Mouse (Mus musculus): Measurements from ENCODE around the gene Akna. TPM values are rescaled to one million over a fixed set of nuclear protein-coding genes. Genes with fewer than 3 reads are reported as not detected.
A peak's percentile ranks its signal among the peaks of the same experiment; 100 is the strongest.

Akna gene
- polyA plus RNA-seq, 1 experiment from 2014 or later, result 10.4 TPM

- 61% methylated on average over 7 of the region's 7 CpGs for WGBS
- Histone ChIP-seq H3K27me3 (no peaks in the 10 kb centered on the region), H3K4me1 (no peaks in the 10 kb centered on the region), H3K4me3 (no peak overlapping the region), H3K9me3 (no peaks in the 10 kb centered on the region), H3K9ac (no peak overlapping the region), H3K27ac (no peak overlapping the region), H3K4me2 (no peak overlapping the region), H3K36me3 (peaks cover 73% of the 10 kb centered on the region)
- no peak for ATAC-seq (ENCODE audit: borderline replicate concordance, extremely low read depth, low FRiP score, low TSS enrichment)
Observed at GRCm38 (mm10) chr4:63377483-63377882, 25.7 kb downstream of the Akna start.

DNA sequence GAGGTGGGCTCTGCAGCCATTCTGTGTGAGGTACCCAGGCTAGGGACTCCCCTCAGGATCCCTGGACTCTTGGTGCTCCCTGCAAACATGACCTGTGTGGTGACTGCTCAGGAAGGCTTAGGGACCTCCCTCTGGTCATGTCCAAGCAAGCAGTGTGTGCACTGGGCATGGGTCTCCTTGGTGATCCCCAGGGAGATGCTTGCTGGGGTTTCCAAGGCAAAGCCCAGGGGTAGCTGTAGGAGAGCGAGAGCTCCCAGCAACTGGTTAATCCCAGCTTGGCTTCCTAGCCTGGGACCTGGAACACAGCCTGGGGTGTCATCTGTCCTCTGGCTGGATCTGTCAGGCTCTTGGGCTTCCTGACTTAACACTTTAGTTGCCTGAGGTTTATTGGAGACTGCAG, 27.8 kb downstream of the Akna start:
- Histone ChIP-seq H3K27ac (no peak overlapping the region), H3K4me2 (no peak overlapping the region), H3K4me1 (no peaks in the 10 kb centered on the region), H3K9ac (no peak overlapping the region), H3K36me3 (peaks cover 65% of the 10 kb centered on the region), H3K4me3 (no peak overlapping the region), H3K27me3 (no peaks in the 10 kb centered on the region), H3K9me3 (no peaks in the 10 kb centered on the region)
- ATAC-seq (ENCODE audit: borderline replicate concordance, extremely low read depth, low FRiP score, low TSS enrichment), result no peak
- WGBS, result 52% methylated on average over 1 of the region's 1 CpGs

GRCm38 (mm10) chr4:63374331-63374730, 28.8 kb downstream of the Akna start:
- Histone ChIP-seq H3K4me2 (no peak overlapping the region), H3K4me3 (no peak overlapping the region), H3K27me3 (no peaks in the 10 kb centered on the region), H3K4me1 (no peaks in the 10 kb centered on the region), H3K27ac (no peak overlapping the region), H3K9ac (no peak overlapping the region), H3K9me3 (no peaks in the 10 kb centered on the region), H3K36me3 (peaks cover 65% of the 10 kb centered on the region)
- ATAC-seq (ENCODE audit: borderline replicate concordance, extremely low read depth, low FRiP score, low TSS enrichment), result peak; percentile 14; the same call in 1 of the 2 replicates
- 75% methylated on average over 12 of the region's 12 CpGs for WGBS

DNA sequence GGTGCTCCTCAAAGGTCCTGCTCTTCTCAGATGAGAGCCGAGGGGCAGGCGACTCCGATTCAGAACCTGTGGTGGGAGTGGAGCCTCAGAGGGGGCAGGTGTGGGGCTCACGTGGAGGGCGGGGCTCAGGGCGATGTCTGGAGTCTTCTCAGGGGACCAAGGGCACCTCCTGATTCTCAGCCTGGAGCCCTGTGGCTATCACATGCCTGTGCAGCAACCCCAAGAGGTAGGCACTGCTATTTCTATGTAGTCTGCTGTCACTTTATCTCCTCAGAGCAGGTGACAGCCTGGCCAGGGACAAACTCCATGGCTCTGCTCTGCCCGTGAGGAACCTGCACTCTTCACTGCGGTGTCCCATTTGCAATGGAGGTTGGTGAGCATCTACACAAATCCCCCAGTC, 29.8 kb downstream of the Akna start:
- Histone ChIP-seq H3K4me3 (no peak overlapping the region), H3K9ac (no peak overlapping the region), H3K4me1 (no peaks in the 10 kb centered on the region), H3K27me3 (no peaks in the 10 kb centered on the region), H3K4me2 (no peak overlapping the region), H3K27ac (no peak overlapping the region), H3K9me3 (no peaks in the 10 kb centered on the region), H3K36me3 (peaks cover 63% of the 10 kb centered on the region)
- WGBS, result 94% methylated on average over 8 of the region's 8 CpGs
- ATAC-seq (ENCODE audit: borderline replicate concordance, extremely low read depth, low FRiP score, low TSS enrichment), result no peak

DNA sequence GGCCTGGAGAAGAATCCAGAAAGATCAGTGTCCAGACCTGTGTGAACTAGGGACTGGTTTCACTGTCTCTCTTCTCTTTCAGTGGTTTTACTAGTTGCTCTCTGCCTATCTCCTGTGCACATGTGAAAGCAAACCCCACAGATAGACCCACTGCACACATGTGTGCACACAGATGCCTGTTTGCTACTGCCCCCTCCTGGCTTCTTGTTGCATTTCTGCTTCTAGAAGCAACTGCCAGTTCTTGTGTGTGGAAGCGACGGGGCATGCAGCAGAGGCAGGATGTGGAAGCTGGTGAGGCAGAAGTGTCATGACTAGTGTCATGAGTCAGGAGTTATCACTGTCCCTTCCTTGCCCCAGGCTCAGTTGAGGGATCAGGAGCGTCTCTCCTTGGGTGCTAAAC, 31.3 kb downstream of the Akna start:
- no peak overlapping the region for H3K4me3 ChIP-seq
- no peak overlapping the region for H3K4me2 ChIP-seq
- no peak overlapping the region for H3K27ac ChIP-seq
- H3K4me1 ChIP-seq, result no peaks in the 10 kb centered on the region
- 42% methylated on average over 3 of the region's 3 CpGs for WGBS
- H3K27me3 ChIP-seq, result no peaks in the 10 kb centered on the region
- H3K36me3 ChIP-seq, result peaks cover 60% of the 10 kb centered on the region
- H3K9me3 ChIP-seq, result no peaks in the 10 kb centered on the region
- ATAC-seq (ENCODE audit: borderline replicate concordance, extremely low read depth, low FRiP score, low TSS enrichment), result no peak
- no peak overlapping the region for H3K9ac ChIP-seq

DNA sequence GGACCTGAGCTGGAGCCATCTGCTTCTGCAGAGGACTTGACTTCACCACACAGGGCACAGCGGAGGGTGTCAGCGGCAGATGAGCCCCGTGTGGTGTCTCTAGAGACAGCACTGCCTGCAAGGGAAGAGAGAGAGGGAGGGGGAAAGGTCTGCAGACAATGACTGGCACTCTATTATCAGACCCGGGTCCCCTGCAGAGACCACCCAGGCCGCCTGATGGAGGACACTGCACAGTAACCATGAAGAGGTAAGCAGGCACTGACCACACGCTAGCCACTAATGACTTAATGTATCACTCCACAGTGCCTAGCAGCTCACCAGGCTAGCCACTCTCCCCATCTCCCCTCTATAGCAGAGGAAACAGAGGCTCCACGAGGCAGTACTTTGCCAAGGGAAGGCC, 32.3 kb downstream of the Akna start:
- Histone ChIP-seq H3K9ac (no peak overlapping the region), H3K4me2 (no peak overlapping the region)
- no peak for ATAC-seq (ENCODE audit: borderline replicate concordance, extremely low read depth, low FRiP score, low TSS enrichment)

GRCm38 (mm10) chr4:63368577-63368976, 34.6 kb downstream of the Akna start:
- Histone ChIP-seq H3K27me3 (no peaks in the 10 kb centered on the region), H3K4me3 (no peak overlapping the region), H3K9me3 (no peaks in the 10 kb centered on the region), H3K4me1 (no peaks in the 10 kb centered on the region), H3K27ac (no peak overlapping the region), H3K36me3 (peaks cover 43% of the 10 kb centered on the region), H3K4me2 (no peak overlapping the region), H3K9ac (no peak overlapping the region)
- WGBS, result 19% methylated on average over 4 of the region's 4 CpGs
- peak; percentile 35; the same call in 1 of the 2 replicates for ATAC-seq (ENCODE audit: borderline replicate concordance, extremely low read depth, low FRiP score, low TSS enrichment)

More for the DNA sequence above, 32.3 kb downstream of the Akna start:
- H3K4me3 ChIP-seq, result no peak overlapping the region
- no peaks in the 10 kb centered on the region for H3K4me1 ChIP-seq
- no peak overlapping the region for H3K27ac ChIP-seq
- H3K27me3 ChIP-seq, result no peaks in the 10 kb centered on the region
- WGBS, result 53% methylated on average over 7 of the region's 7 CpGs
- H3K9me3 ChIP-seq, result no peaks in the 10 kb centered on the region
- H3K36me3 ChIP-seq, result peaks cover 51% of the 10 kb centered on the region

DNA sequence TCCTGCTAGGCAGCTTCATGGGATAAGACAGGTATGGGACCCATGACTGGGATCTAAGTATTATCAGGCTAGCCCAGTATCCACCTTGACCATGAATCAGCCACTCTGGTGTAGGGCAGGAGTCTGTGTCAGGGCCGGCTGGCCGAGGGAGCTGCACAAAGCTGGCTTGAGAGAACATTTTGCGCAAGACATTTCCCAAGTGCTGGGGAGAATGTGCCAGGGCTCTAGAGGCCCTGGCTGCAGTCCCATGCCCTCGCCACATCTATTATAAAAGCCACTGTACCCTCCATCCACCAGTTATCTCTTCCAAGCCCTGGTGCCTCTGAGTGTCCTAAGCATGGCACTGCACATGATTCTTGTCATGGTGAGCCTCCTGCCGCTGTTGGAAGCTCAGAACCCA, 41.0 kb downstream of the Akna start, which contains the start of gene Orm2:
Gene Orm2, plus strand, starts transcription at position 300 of the 400 bp plus-strand sequence.
- Histone ChIP-seq H3K9me3 (no peaks in the 10 kb centered on the region), H3K4me3 (no peak within 1 kb of the TSS), H3K9ac (no peak within 1 kb of the TSS), H3K27ac (no peak within 1 kb of the TSS), H3K4me1 (no peaks in the 10 kb centered on the region), H3K36me3 (no peaks in the 10 kb centered on the region), H3K27me3 (no peaks in the 10 kb centered on the region), H3K4me2 (no peak within 1 kb of the TSS)
- no peak for ATAC-seq (ENCODE audit: borderline replicate concordance, extremely low read depth, low FRiP score, low TSS enrichment)
- 70% methylated on average over 5 of the region's 5 CpGs for WGBS

- Histone ChIP-seq H3K9me3 (no peaks in the 10 kb centered on the region), H3K36me3 (no peaks in the 10 kb centered on the region), H3K9ac (no peak overlapping the region), H3K27ac (no peak overlapping the region), H3K4me2 (no peak overlapping the region), H3K4me1 (no peaks in the 10 kb centered on the region), H3K27me3 (no peaks in the 10 kb centered on the region), H3K4me3 (no peak overlapping the region)
- 77% methylated on average over 6 of the region's 6 CpGs for WGBS
- no peak for ATAC-seq (ENCODE audit: borderline replicate concordance, extremely low read depth, low FRiP score, low TSS enrichment)
Observed at GRCm38 (mm10) chr4:63359861-63360260, 43.3 kb downstream of the Akna start.

DNA sequence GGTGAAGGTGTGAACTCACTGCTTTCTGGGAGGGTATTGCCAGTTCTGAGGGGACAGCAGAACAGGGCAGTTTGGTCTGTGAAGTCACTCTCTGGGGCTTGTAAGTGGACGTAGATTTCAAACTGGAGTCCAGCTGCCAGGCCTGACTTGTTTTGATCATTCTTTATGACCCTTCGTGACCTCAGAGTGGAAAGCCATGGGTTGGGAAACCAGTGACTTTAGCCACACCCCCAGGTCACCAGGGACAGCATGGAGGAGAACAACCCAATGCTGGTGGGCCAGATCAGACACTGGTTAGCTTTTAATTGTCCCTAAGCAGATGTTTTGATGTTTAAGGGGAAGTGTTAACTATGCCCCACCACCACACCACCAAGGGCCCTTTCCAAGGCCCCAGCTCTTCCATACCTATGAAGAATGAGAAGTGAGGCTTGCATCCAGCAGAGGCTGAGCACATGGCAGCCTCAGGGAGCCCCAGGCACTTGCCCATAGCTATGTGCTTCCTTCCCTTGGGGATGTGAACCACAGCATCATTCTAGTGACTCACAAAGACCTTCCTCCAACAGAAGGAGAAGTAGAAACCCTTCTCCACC, 46.1 kb downstream of the Akna start:
- ATAC-seq (ENCODE audit: borderline replicate concordance, extremely low read depth, low FRiP score, low TSS enrichment), result no peak
- Histone ChIP-seq H3K4me3 (no peak overlapping the region), H3K9me3 (no peaks in the 10 kb centered on the region), H3K27me3 (no peaks in the 10 kb centered on the region), H3K4me2 (no peak overlapping the region), H3K36me3 (no peaks in the 10 kb centered on the region), H3K27ac (no peak overlapping the region), H3K4me1 (no peaks in the 10 kb centered on the region), H3K9ac (no peak overlapping the region)
- 53% methylated on average over 2 of the region's 2 CpGs for WGBS

GRCm38 (mm10) chr4:63355877-63356665, 47.1 kb downstream of the Akna start, which contains the start of gene Orm3:
Gene Orm3, plus strand, starts transcription at chr4:63356162.
- H3K4me3 ChIP-seq, result no peak within 1 kb of the TSS
- no peak within 1 kb of the TSS for H3K27ac ChIP-seq
- H3K9me3 ChIP-seq, result no peaks in the 10 kb centered on the region
- H3K4me1 ChIP-seq, result no peaks in the 10 kb centered on the region
- H3K9ac ChIP-seq, result no peak within 1 kb of the TSS
- no peak for ATAC-seq (ENCODE audit: borderline replicate concordance, extremely low read depth, low FRiP score, low TSS enrichment)
- H3K36me3 ChIP-seq, result no peaks in the 10 kb centered on the region
- H3K4me2 ChIP-seq, result no peak within 1 kb of the TSS
- WGBS, result 68% methylated on average over 4 of the region's 4 CpGs
- H3K27me3 ChIP-seq, result no peaks in the 10 kb centered on the region

GRCm38 (mm10) chr4:63348524-63348923, 54.6 kb downstream of the Akna start:
- 68% methylated on average over 6 of the region's 6 CpGs for WGBS
- no peak for ATAC-seq (ENCODE audit: borderline replicate concordance, extremely low read depth, low FRiP score, low TSS enrichment)

More at GRCm38 (mm10) chr4:63348524-63348923, 54.6 kb downstream of the Akna start:
- H3K4me1 ChIP-seq, result no peaks in the 10 kb centered on the region
- no peaks in the 10 kb centered on the region for H3K9me3 ChIP-seq
- H3K4me3 ChIP-seq, result no peak overlapping the region
- no peak overlapping the region for H3K27ac ChIP-seq
- H3K9ac ChIP-seq, result no peak overlapping the region
- no peak overlapping the region for H3K4me2 ChIP-seq
- H3K27me3 ChIP-seq, result no peaks in the 10 kb centered on the region
- H3K36me3 ChIP-seq, result no peaks in the 10 kb centered on the region

Data from lung, embryonic 15.5 days (tissue).